Mouse (Mus musculus) heart, adult 9 months (tissue): Measurements from ENCODE around the gene Fbxw4.
"Not testable (repeated sequence)": the region's sequence is repeated elsewhere in the genome, so short reads cannot be mapped to it uniquely, and the experiment has no call there.

ENCODE experiments used
- DNase-seq, 2 experiments: peaks; one replicate each; pipeline ENCODE4 v3.0.0; 2022; ENCODE audit warnings: low spot score in 2 of 2

Fbxw4 gene

GRCm38 (mm10) chr19:45656810-45657595, 3.1 kb downstream of the Fbxw4 start:
- no peak for DNase-seq

- DNase-seq: no peak
Measured at GRCm38 (mm10) chr19:45655870-45656269, 4.2 kb downstream of the Fbxw4 start.

- no peak for DNase-seq
Measured at GRCm38 (mm10) chr19:45653986-45654385, 6.1 kb downstream of the Fbxw4 start.

- peak; percentile 18 to 44 for DNase-seq
Measured at GRCm38 (mm10) chr19:45652286-45652988, 7.7 kb downstream of the Fbxw4 start.

GRCm38 (mm10) chr19:45651524-45651923, 8.6 kb downstream of the Fbxw4 start:
- DNase-seq: no peak

GRCm38 (mm10) chr19:45649776-45650175, 10.3 kb downstream of the Fbxw4 start:
- DNase-seq: no peak

GRCm38 (mm10) chr19:45648469-45648868, 11.6 kb downstream of the Fbxw4 start:
- DNase-seq: not testable (repeated sequence)

DNA sequence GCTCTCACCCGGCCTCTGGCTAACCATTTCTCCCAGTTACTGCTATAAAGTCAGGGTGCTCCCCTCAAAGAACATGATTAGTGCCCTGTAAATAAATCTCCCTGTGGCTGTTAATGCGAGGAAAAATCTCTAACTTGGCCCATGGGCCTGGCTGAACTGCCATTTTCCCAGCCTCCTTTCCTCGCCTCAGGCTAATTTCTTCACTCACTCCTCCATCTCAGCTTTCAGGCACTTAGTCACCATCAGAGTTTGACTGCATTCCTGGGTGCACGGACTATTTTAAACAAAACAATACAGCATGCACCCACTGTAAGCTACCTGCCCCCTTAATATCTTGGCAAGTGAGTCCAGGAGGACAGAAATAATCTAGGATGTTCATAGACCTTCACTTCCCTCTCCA, 13.2 kb downstream of the Fbxw4 start:
- DNase-seq: no peak

DNA sequence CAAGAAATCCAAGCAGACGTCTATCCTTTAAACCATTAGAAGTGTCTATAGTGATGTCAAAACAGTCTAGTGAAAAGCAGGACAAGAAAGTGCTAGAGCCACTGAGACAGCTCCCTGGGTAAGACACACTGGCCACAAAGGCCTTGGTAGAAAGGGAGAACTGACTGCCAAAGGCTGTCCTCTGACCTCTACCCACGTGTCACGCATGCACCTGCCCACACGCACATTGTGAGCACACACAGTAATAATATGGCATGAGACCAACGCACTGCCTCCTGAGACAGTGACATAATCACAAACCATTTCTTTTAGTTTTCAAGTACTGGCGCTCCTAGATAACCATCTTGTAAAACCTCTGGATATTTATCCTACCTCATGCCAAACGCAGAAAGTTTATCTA, 19.4 kb downstream of the Fbxw4 start:
- DNase-seq: no peak

DNA sequence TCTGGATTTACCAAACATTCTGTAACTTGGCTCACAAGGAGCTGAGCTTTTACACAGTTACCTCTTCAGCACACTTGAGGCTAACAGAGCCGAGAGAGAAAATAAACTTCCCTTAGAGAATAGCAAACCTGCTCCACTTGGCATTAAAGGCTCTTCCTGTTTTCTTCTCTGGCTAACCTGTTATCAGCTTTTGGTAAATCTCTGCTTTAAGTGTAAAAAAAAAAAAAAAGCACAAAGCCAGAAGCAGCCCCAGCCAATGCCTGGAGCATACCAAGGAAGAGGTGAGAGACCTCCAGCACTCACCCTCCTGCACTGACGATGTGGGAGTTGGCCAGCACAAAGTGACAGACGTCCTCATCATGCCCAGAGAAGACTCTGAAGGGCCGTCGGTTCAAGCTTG, 24.2 kb downstream of the Fbxw4 start:
- no peak for DNase-seq

GRCm38 (mm10) chr19:45631584-45631983, 28.5 kb downstream of the Fbxw4 start:
- DNase-seq: no peak

GRCm38 (mm10) chr19:45630953-45631352, 29.2 kb downstream of the Fbxw4 start:
- no peak for DNase-seq

DNA sequence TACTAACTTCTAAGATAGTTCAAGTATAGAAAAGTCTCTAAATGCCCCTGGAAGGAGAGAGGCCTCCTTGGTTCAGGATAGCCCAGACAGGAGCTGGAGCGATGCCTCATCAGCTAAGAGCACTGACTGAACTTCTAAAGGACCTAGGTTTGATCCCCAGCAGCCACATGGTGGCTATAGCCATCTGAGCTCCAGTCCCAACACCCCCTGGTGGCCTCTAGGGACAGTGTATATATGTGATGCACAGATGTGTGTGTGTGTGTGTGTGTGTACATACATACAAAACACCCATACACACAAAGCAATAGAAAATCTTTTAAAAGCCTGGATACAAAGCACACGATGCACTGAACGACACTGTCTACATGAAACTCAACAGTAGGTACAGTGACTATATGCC, 30.9 kb downstream of the Fbxw4 start:
- DNase-seq: no peak

DNA sequence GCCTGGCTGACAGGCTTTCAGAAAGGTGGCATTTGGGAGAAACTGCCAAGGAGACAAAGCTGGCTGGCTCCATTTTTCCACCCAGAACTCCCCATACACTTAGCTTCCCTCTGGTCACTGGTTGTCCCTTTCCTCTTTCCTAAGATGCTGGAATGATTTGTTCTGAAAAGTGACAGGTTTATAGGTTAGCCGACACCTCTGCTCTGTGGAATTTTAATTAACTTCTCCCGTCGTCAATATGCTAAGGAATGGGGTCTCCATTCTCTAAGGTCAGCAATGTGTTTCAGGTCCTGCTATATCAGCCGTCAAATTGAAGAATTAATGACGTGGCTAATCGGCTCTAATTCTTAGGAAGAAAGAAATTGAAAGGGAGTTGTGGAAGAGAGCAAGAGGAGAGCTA, 31.5 kb downstream of the Fbxw4 start:
- no peak for DNase-seq

DNA sequence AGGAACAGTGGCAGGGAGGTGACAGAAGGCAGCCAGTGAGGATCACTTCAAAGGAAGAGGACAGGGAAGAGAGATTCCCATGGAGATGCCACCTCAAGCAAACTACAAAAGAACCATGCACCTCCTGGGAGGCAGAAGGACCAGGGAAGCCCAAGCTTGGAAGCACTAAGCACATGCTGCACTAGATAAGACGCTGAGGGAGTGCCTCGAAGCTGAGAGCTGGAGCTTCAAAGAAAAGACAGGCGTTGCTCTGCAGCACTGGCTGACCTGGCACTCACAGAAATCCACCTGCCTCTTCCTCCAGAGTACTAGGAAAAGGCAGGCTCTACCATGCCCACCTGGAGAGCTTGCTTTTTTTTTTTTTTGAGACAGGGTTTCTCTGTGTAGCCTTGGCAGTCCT, 33.1 kb downstream of the Fbxw4 start:
- no peak for DNase-seq

DNA sequence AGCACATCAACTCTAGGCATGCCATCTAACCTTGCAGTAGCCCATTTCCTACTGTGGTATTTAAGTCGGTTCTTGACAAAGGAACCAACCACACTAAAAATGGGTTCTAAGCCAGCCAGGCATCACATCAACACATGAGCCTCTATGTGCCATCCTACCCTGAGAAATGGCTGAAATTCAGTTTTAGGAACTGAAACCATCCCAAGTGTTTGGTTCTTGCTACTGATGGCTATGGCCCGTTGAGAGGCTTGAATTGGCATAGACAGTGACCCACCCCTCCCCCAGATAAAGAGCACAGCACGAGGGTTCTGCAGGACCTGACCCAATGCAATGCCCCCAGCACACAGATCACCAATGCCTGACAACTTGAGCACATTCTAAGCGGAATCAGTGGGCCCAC, 36.4 kb downstream of the Fbxw4 start:
- no peak for DNase-seq

DNA sequence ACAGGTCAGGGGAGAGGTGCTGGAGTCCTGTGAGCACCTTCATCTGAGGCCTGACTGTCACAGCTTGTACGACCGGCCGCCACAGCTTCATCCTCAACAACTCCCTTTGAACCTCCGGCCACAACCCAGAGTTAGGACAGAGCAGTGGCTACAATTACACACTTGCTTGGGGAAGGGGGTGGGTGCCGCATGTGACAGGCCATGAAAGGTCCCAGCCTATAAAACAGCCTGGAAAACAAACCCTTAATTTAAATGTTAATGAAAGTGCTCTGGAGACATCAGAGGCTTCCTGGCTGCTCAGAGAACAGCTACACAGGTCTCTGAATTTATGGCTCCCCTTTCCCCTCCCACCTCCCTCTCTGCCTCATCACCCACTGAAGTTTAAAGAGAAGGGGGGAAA, 38.0 kb downstream of the Fbxw4 start:
- no peak for DNase-seq

DNA sequence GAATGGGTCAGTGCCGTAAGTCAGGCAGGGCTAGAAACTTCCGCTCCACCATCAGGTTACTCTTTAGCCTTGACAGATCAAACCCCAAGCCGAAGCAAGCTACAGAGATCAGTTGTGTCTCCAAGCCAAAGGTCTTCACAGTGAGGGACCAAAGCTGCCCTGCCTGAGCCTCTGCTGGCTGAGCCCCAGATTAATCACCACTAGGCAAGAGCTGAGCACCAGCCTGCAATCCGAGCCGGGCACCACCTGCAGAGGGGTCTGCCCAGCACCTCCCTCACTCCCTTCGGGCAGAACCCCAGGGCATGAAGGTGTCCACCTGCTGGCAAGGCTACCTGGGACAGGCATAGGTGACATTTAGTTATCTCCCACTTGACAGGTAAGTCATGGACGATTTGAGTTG, 39.1 kb downstream of the Fbxw4 start:
- DNase-seq: no peak

DNA sequence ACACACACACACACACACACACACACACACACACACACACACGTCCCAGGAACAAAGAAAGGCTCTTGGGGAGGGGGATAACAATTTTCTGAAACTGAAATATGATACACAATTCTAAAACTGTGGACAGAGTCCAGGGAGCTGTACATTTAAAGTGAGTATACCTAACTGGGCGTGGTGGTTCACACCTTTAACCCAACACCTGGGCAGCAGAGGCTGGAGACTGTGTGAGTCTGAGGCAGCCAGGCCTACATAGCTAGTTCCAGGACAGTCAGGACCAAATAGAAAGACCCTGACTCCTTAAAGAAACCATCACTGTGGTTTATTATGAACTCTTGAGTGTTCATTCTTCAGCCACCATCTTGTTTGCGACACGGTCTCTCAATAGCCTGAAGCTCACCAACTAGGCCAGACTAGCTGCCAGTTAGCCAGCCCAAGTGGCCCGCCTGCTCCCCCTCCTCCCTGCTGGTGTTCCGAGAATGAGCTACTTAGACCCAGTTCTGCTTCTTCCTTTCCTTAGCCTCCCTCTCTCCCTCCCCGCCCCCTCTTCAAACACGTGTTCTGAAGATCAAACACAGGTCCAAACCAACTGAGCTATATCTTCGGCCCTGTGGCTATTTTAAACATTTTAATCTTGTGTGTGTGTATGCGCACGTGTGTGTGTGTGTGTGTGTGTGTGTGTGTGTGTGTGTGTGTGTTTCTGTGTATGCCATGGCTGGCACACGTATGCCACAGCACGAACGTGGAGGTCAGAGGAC, 40.2 kb downstream of the Fbxw4 start:
- DNase-seq: no peak

- DNase-seq: no peak
Measured at GRCm38 (mm10) chr19:45618184-45618583, 41.9 kb downstream of the Fbxw4 start.

GRCm38 (mm10) chr19:45616735-45617134, 43.4 kb downstream of the Fbxw4 start:
- no peak for DNase-seq

- DNase-seq: no peak
Measured at GRCm38 (mm10) chr19:45616214-45616518, 43.9 kb downstream of the Fbxw4 start.
